Mouse (Mus musculus): ENCODE measurements at regions not wholly inside any gene's neighbourhood (a gene's known extent, or its start where the extent isn't known, plus 50 kb on each side); places are given as distances from the start of the nearest gene placed in this dataset.

GRCm38 (mm10) chr19:30419556-30420280 lies 129.7 kb downstream of the Dkk1 start:
- DNase-seq = no peak

DNA sequence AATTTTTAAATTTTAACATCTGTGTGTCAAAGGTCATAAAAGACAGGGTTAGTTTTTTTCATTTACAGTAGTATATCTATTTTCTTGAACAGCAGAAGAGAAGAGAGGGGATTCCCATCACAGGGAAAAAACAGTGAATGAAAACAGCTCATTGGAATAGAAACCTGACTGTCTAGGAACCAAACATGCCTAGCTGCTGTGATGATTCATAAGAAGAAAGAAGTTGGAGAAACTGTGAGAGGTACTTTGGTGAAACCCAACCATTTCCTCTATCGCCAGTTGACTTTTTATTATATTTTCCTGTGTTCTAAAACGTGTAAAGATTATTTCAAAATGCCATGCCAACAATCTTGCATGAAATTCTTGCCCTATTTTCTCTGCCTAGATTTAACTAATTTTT lies 123.8 kb downstream of the Dkk1 start:
- DNase-seq = no peak
- intact Hi-C loops (cut with DNase I; ENCODE audit: low total_unique reads) = loop anchor here (5.0 kb wide), 1 partner anchor 127 kb away; no protein-coding TSS in a partner anchor

More at GRCm38 (mm10) chr19:30419556-30420280, 129.7 kb downstream of the Dkk1 start:
- intact Hi-C loops (cut with DNase I; ENCODE audit: low total_unique reads) = no loop called here

DNA sequence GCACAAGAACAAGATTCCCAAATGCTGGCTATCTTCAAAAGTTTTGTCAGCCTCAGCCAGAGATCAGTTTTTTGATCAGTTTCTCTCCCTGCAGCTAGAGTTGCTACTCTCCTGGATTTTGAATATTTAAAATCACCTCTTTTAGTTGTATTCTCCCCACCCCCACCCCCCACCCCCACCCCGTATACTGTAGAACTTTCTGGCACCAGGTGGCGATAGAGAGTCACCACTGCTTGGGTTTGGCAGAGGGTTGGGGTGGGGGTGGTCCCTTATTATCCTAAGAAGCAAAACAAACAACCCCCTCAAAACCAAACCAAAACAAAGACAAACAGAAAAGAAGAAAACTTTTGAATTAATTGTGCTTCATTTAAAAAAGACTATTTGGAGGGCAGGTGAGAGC lies 122.0 kb downstream of the Dkk1 start:
- peak; percentile 9 for DNase-seq
- intact Hi-C loops (cut with DNase I; ENCODE audit: low total_unique reads) = loop anchor here (5.0 kb wide), 1 partner anchor 125 kb away; no protein-coding TSS in a partner anchor

DNA sequence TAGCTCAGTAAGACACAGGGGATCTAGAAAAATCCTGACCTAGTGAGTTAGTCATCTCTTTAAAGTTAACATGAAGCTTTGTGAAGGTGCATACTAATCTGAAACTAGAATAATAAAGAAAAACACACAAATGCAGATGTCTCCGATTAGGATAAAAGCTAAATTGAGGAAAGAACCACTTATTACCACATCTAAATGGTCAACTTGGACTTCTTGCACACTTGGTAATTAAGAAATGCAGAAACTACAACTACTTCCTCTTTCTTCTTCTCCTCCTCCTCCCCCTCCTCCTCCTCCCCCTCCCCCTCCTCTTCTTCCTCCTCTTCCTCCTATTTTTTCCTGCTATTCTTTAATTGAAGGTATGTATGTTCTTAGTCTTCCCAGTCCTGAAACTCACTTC lies 116.3 kb downstream of the Dkk1 start:
- intact Hi-C loops (cut with DNase I; ENCODE audit: low total_unique reads) = no loop called here

GRCm38 (mm10) chr19:30435054-30435738 lies 114.3 kb downstream of the Dkk1 start:
- DNase-seq = no peak
- intact Hi-C loops (cut with DNase I; ENCODE audit: low total_unique reads) = no loop called here

More for the DNA sequence above, 116.3 kb downstream of the Dkk1 start:
- no peak for DNase-seq

GRCm38 (mm10) chr19:30450869-30451542 lies 98.5 kb downstream of the Dkk1 start:
- DNase-seq = peak; percentile 17
- intact Hi-C loops (cut with DNase I; ENCODE audit: low total_unique reads) = no loop called here

DNA sequence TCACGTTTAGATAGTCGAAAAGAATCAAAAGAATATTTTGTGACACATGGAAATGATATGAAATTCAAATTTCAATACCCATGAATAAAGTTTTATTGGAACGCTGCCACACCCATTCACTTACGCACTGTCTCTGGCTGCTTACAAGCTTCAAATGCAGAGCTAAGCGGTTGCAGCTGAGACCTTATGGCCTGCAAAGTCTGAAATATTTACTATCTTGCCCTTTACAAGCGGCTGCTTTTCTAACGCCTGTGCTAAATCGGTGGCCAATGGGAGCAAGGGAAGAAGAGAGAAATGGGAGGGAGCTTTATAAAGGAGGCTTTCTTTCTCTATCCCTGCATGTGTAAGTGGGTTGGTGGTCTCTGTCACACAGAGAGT lies 97.9 kb downstream of the Dkk1 start:
- no peak for DNase-seq
- intact Hi-C loops (cut with DNase I; ENCODE audit: low total_unique reads) = no loop called here

DNA sequence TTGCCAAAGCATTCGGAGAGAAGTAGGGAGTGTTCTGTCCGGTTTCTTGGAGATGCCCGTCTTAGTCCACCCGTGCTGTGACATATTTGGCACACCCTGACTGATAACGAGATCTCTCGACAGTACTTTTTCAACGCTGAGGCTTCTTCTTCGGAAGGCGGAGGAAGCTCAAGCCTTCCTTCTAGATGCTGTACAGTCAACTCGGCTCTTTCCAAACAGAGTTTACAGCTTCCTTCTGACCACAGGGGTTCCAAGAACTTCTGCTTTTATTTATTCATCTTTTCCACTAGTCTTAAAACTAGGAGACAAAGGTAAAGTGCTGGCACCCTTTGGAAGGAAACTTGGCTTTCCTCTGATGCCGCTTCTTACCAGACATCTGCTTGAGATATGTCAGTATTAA lies 96.8 kb downstream of the Dkk1 start:
- no peak for DNase-seq
- intact Hi-C loops (cut with DNase I; ENCODE audit: low total_unique reads) = no loop called here

DNA sequence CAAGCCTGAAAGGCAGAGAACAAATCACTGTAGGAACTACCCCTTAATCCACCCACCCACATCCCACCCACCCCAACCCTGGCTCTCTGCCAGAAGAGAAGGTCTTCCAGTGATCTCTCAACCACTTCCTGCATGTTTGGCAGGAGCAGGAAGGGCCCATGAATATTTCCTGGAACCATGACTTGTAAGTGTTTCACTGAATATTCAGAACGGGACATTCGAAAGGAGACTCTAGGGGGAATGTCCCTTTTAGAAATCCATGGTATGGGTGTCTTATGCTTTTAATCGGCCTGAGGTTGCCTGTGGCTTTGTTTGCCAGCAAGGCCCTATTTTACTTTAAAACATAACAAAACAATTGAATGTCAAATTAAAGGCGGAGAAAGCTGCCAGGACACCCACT lies 66.0 kb downstream of the Dkk1 start:
- no peak for DNase-seq
- intact Hi-C loops (cut with DNase I; ENCODE audit: low total_unique reads) = no loop called here

- intact Hi-C loops (cut with DNase I; ENCODE audit: low total_unique reads) = no loop called here
- no peak for DNase-seq
These were observed 59.7 kb downstream of the Dkk1 start for GRCm38 (mm10) chr19:30489786-30490185.

- DNase-seq = no peak
- intact Hi-C loops (cut with DNase I; ENCODE audit: low total_unique reads) = no loop called here
These were observed 58.5 kb downstream of the Dkk1 start for GRCm38 (mm10) chr19:30490916-30491315.

Data from gastrocnemius, postnatal 14 days (tissue).